Mouse (Mus musculus) erythroblast, embryonic 14.5 days (primary cell): Measurements from ENCODE around the gene Vmn1r220.

Experiments
- GATA1 ChIP-seq: IDR thresholded peaks from 2 replicates; pipeline ENCODE4 v1.6.1; 2012; ENCODE audit warnings: low read length, inconsistent platforms, mixed read lengths
- TAL1 ChIP-seq: IDR thresholded peaks from 3 replicates; pipeline ENCODE4 v1.6.1; 2012; ENCODE audit warnings: low read length, inconsistent platforms, mixed read lengths

- TF ChIP-seq GATA1 (no peak), TAL1 (no peak)
Measured at GRCm38 (mm10) chr13:23187875-23188274, at the start of gene Vmn1r220.
